Mouse (Mus musculus) kidney, adult 2 months (tissue): Measurements from ENCODE around the gene Wwc2. TPM values are rescaled to one million over a fixed set of nuclear protein-coding genes. Genes with fewer than 3 reads are reported as not detected.

ENCODE experiments used
- DNase-seq: peaks from one replicate; pipeline ENCODE4 v3.0.0; 2021
- H3K27ac ChIP-seq: fragments of 200-500 bp; 2 replicates; pipeline ENCODE4 v1.5.1; 2012; ENCODE audit warnings: low read depth, low read length, control low read depth, inconsistent platforms; ENCODE audit not compliant: insufficient read depth
- H3K27me3 ChIP-seq: fragments of 200-500 bp; replicated peaks from 2 replicates; pipeline ENCODE4 v1.6.1; 2012; ENCODE audit warnings: mild to moderate bottlenecking, moderate library complexity, low read length, inconsistent platforms; ENCODE audit not compliant: control insufficient read depth, insufficient read depth
- H3K36me3 ChIP-seq: fragments of 200-500 bp; 2 replicates; pipeline ENCODE4 v1.6.1; 2012; ENCODE audit warnings: mild to moderate bottlenecking, moderate library complexity, low read length, inconsistent platforms; ENCODE audit not compliant: control insufficient read depth, insufficient read depth
- H3K4me1 ChIP-seq: fragments of 200-500 bp; 2 replicates; pipeline ENCODE4 v1.6.1; 2011; ENCODE audit warnings: low read length; ENCODE audit not compliant: control insufficient read depth, insufficient read depth
- H3K4me3 ChIP-seq: fragments of 200-500 bp; 2 replicates; pipeline ENCODE4 v1.5.1; 2011; ENCODE audit warnings: mild to moderate bottlenecking, low read depth, low read length, control low read depth; ENCODE audit not compliant: insufficient read depth
- CTCF ChIP-seq: fragments of 200-500 bp; conservative IDR thresholded peaks from 2 replicates; pipeline ENCODE4 v1.5.1; 2011; ENCODE audit warnings: low read depth, mild to moderate bottlenecking, control low read depth, low read length, moderate library complexity, mixed read lengths; ENCODE audit not compliant: insufficient read depth, insufficient read length
- POLR2A ChIP-seq: fragments of 200-500 bp; IDR thresholded peaks from one replicate; pipeline ENCODE4 v1.6.1; 2011; ENCODE audit warnings: low read depth, low read length, control low read depth
- WGBS: fragments of 180-500 bp; shearing (Covaris S2); methylation state at CpG from one replicate; pipeline ENCODE4 v1.1.7; 2018; 5-methylcytosine and 5-hydroxymethylcytosine counted together
- polyA plus RNA-seq: library from polyadenylated mRNA; depleted of rRNA; stranded (reverse); fragments of >200 nt; gene quantifications from 2 replicates; pipeline ENCODE4 v1.2.3, GENCODE M21; 2012

Gene Wwc2
- polyA plus RNA-seq, 1 experiment: 20.4 TPM

- H3K27ac ChIP-seq: no peak overlapping the region
- TF ChIP-seq POLR2A (no peak), CTCF (no peak)
- H3K36me3 ChIP-seq: no peaks in the 10 kb centered on the region
- 91% methylated on average over 8 of the region's 8 CpGs for WGBS
- H3K27me3 ChIP-seq: no peaks in the 10 kb centered on the region
- H3K4me1 ChIP-seq: no peaks in the 10 kb centered on the region
- no peak overlapping the region for H3K4me3 ChIP-seq
- no peak for DNase-seq
Observed at GRCm38 (mm10) chr8:48002551-48002950, 11.8 kb upstream of the Wwc2 start.

GRCm38 (mm10) chr8:48001395-48001794 is 10.7 kb upstream of the Wwc2 start:
- TF ChIP-seq POLR2A (no peak), CTCF (no peak)
- Histone ChIP-seq H3K27ac (no peak overlapping the region), H3K36me3 (no peaks in the 10 kb centered on the region), H3K4me1 (no peaks in the 10 kb centered on the region), H3K27me3 (no peaks in the 10 kb centered on the region), H3K4me3 (no peak overlapping the region)
- 85% methylated on average over 6 of the region's 6 CpGs for WGBS
- DNase-seq: peak; percentile 63

- Histone ChIP-seq H3K27me3 (no peaks in the 10 kb centered on the region), H3K27ac (peak overlapping the region; percentile 39; the same call in 1 of the 2 replicates), H3K4me1 (peaks cover 17% of the 10 kb centered on the region; the same call in 1 of the 2 replicates), H3K4me3 (no peak overlapping the region), H3K36me3 (no peaks in the 10 kb centered on the region)
- DNase-seq: no peak
- 66% methylated on average over 1 of the region's 1 CpGs for WGBS
- TF ChIP-seq POLR2A (no peak), CTCF (no peak)
Observed at GRCm38 (mm10) chr8:47996712-47997111, 6.0 kb upstream of the Wwc2 start.

- DNase-seq: no peak
- H3K36me3 ChIP-seq: no peaks in the 10 kb centered on the region
Observed at GRCm38 (mm10) chr8:47996126-47996525, 5.4 kb upstream of the Wwc2 start.

GRCm38 (mm10) chr8:47995391-47995790 is 4.7 kb upstream of the Wwc2 start:
- H3K4me3 ChIP-seq: no peak overlapping the region
- peak overlapping the region; percentile 79 for H3K27ac ChIP-seq
- TF ChIP-seq POLR2A: no peak
- TF ChIP-seq CTCF: no peak
- peak; percentile 83 for DNase-seq
- H3K4me1 ChIP-seq: peaks cover 19% of the 10 kb centered on the region; the same call in 1 of the 2 replicates
- WGBS: 32% methylated on average over 6 of the region's 6 CpGs
- no peaks in the 10 kb centered on the region for H3K27me3 ChIP-seq
- H3K36me3 ChIP-seq: no peaks in the 10 kb centered on the region

More at GRCm38 (mm10) chr8:47996126-47996525, 5.4 kb upstream of the Wwc2 start:
- Histone ChIP-seq H3K27me3 (no peaks in the 10 kb centered on the region), H3K4me1 (peaks cover 19% of the 10 kb centered on the region; the same call in 1 of the 2 replicates), H3K27ac (peak overlapping the region; percentile 46; the same call in 1 of the 2 replicates), H3K4me3 (no peak overlapping the region)
- WGBS: 65% methylated on average over 3 of the region's 3 CpGs
- TF ChIP-seq POLR2A (no peak), CTCF (no peak)

- DNase-seq: peak; percentile 67
- Histone ChIP-seq H3K4me3 (peak overlapping the region; percentile 6; the same call in 1 of the 2 replicates), H3K27ac (peak overlapping the region; percentile 79)
Observed at GRCm38 (mm10) chr8:47994618-47995274, 4.0 kb upstream of the Wwc2 start.

GRCm38 (mm10) chr8:47990386-47990772 is 345 bp downstream of the Wwc2 start:
- TF ChIP-seq CTCF (no peak), POLR2A (no peak)
- DNase-seq: peak; percentile 99
- Histone ChIP-seq H3K36me3 (no peaks in the 10 kb centered on the region), H3K4me1 (peaks cover 37% of the 10 kb centered on the region), H3K27me3 (no peaks in the 10 kb centered on the region), H3K4me3 (peak overlapping the region; percentile 74), H3K27ac (peak overlapping the region; percentile 98)
- WGBS: 1% methylated on average over 44 of the region's 45 CpGs

More at GRCm38 (mm10) chr8:47994618-47995274, 4.0 kb upstream of the Wwc2 start:
- Histone ChIP-seq H3K4me1 (peaks cover 19% of the 10 kb centered on the region; the same call in 1 of the 2 replicates), H3K36me3 (no peaks in the 10 kb centered on the region), H3K27me3 (no peaks in the 10 kb centered on the region)
- WGBS: 29% methylated on average over 25 of the region's 25 CpGs
- TF ChIP-seq CTCF: no peak
- TF ChIP-seq POLR2A: no peak
